Mouse (Mus musculus): ENCODE measurements around the gene Prkca.

Gene Prkca

GRCm38 (mm10) chr11:108319162-108319561 is 24.6 kb downstream of the Prkca start:
- no peak for TF ChIP-seq GATA4 (IDR thresholded peaks at IDR 0.05; ENCODE audit: insufficient replicate concordance, low read length)

- TF ChIP-seq GATA4 (IDR thresholded peaks at IDR 0.05; ENCODE audit: insufficient replicate concordance, low read length): no peak
Measured at GRCm38 (mm10) chr11:108317878-108318277, 25.9 kb downstream of the Prkca start.

- TF ChIP-seq GATA4 (IDR thresholded peaks at IDR 0.05; ENCODE audit: insufficient replicate concordance, low read length): no peak
Measured at GRCm38 (mm10) chr11:108315736-108316135, 28.0 kb downstream of the Prkca start.

- no peak for TF ChIP-seq GATA4 (IDR thresholded peaks at IDR 0.05; ENCODE audit: insufficient replicate concordance, low read length)
Measured at GRCm38 (mm10) chr11:108312516-108312915, 31.2 kb downstream of the Prkca start.

- TF ChIP-seq GATA4 (IDR thresholded peaks at IDR 0.05; ENCODE audit: insufficient replicate concordance, low read length): no peak
Measured at GRCm38 (mm10) chr11:108311912-108312311, 31.8 kb downstream of the Prkca start.

GRCm38 (mm10) chr11:108309791-108310190 is 33.9 kb downstream of the Prkca start:
- no peak for TF ChIP-seq GATA4 (IDR thresholded peaks at IDR 0.05; ENCODE audit: insufficient replicate concordance, low read length)

- no peak for TF ChIP-seq GATA4 (IDR thresholded peaks at IDR 0.05; ENCODE audit: insufficient replicate concordance, low read length)
Measured at GRCm38 (mm10) chr11:108308253-108308652, 35.5 kb downstream of the Prkca start.

- TF ChIP-seq GATA4 (IDR thresholded peaks at IDR 0.05; ENCODE audit: insufficient replicate concordance, low read length): peak; percentile 95; the same call in 1 of the 2 replicates
Measured at GRCm38 (mm10) chr11:108307258-108307657, 36.5 kb downstream of the Prkca start.

GRCm38 (mm10) chr11:108303787-108304186 is 39.9 kb downstream of the Prkca start:
- TF ChIP-seq GATA4 (IDR thresholded peaks at IDR 0.05; ENCODE audit: insufficient replicate concordance, low read length): no peak

- TF ChIP-seq GATA4 (IDR thresholded peaks at IDR 0.05; ENCODE audit: insufficient replicate concordance, low read length): no peak
Measured at GRCm38 (mm10) chr11:108301796-108302490, 41.8 kb downstream of the Prkca start.

GRCm38 (mm10) chr11:108301036-108301435 is 42.7 kb downstream of the Prkca start:
- TF ChIP-seq GATA4 (IDR thresholded peaks at IDR 0.05; ENCODE audit: insufficient replicate concordance, low read length): no peak

GRCm38 (mm10) chr11:108300443-108300842 is 43.3 kb downstream of the Prkca start:
- TF ChIP-seq GATA4 (IDR thresholded peaks at IDR 0.05; ENCODE audit: insufficient replicate concordance, low read length): no peak

GRCm38 (mm10) chr11:108299913-108300312 is 43.8 kb downstream of the Prkca start:
- TF ChIP-seq GATA4 (IDR thresholded peaks at IDR 0.05; ENCODE audit: insufficient replicate concordance, low read length): no peak

- TF ChIP-seq GATA4 (IDR thresholded peaks at IDR 0.05; ENCODE audit: insufficient replicate concordance, low read length): no peak
Measured at GRCm38 (mm10) chr11:108297956-108298355, 45.8 kb downstream of the Prkca start.

- no peak for TF ChIP-seq GATA4 (IDR thresholded peaks at IDR 0.05; ENCODE audit: insufficient replicate concordance, low read length)
Measured at GRCm38 (mm10) chr11:108295373-108295772, 48.4 kb downstream of the Prkca start.

GRCm38 (mm10) chr11:108294305-108294813 is 49.4 kb downstream of the Prkca start:
- no peak for TF ChIP-seq GATA4 (IDR thresholded peaks at IDR 0.05; ENCODE audit: insufficient replicate concordance, low read length)

- TF ChIP-seq GATA4 (IDR thresholded peaks at IDR 0.05; ENCODE audit: insufficient replicate concordance, low read length): no peak
Measured at GRCm38 (mm10) chr11:108293843-108294242, 49.9 kb downstream of the Prkca start.
